Mouse (Mus musculus) frontal cortex, postnatal 14 days (tissue): ENCODE results near the gene Mgarp.

ENCODE experiments used
- DNase-seq, 2 experiments: peaks; one replicate each; pipeline ENCODE4 v3.0.0; 2022; ENCODE audit warnings: low spot score in 2 of 2

Gene Mgarp

DNA sequence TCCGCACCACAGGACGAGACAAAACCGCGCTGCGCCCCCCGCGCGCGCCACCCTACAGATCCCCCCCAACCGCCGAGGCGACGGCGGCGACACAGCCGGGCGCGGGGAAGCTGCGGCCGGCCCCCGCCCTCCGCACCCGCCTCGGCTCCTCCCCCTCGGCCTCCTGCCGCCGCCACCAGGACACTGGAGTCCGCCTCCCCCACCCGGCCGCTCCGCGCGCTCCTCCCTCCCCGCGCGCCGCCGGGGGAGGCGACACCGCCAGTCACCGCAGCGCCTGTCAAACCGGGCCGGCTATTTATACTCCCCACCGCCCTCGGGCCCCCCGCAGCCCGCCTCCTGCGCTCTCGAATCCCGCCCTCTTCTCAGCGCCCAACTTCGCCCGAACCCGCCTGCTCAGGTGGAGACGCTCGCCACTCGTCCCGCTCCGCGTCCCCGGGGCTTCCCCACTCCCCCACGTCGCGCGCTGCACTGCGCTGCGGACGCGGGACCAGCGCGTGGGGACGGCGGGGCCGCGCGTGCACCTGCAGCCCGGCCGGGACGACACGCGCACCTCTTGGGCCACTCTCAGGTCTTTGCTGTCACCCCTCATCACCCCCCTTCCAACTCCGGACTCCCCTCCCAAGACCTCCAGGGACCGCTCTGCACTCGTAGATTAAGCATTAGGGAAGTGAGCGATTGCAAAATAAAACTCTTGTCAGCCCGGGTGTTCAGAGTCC, 55.8 kb downstream of the Mgarp start, which contains the start of gene Elf2:
Elf2 (minus strand) TSS at position 112 of the 716 bp plus-strand sequence.
- peak; percentile 53 to 70 for DNase-seq

- peak in 1 of 2 experiments; percentile 16 for DNase-seq
Observed at GRCm38 (mm10) chr3:51339734-51340551, 56.6 kb downstream of the Mgarp start.

DNA sequence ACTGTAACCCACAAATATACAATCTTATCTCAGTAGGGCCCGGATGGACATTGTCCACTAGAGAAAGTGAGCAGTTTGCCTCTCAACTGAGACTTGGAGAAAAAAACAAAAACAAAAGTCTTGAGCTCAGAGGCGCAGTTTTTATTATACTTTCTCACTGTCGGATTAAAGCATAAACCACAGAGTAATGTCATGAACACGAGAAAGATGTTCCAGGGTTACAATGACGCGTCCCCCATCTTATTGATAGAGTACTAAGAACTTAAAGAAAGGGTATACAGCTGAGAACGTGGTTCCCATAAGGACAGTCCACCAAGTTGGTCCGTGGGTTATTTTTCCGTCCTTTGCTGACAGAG, 57.2 kb downstream of the Mgarp start:
- no peak for DNase-seq
